Mouse (Mus musculus): ENCODE results near the gene Akap13.

GRCm38 (mm10) chr7:75664455-75664854 is 209.1 kb downstream of the Akap13 start:
- no peak for TF ChIP-seq ZNF384 (IDR thresholded peaks at IDR 0.05; ENCODE audit: low read depth, low read length)
- TF ChIP-seq CHD2 (IDR thresholded peaks at IDR 0.05; ENCODE audit: low read depth, low read length) = no peak
- TF ChIP-seq ZC3H11A (IDR thresholded peaks at IDR 0.05; ENCODE audit: borderline replicate concordance, low read depth, low read length) = no peak
- no peak for TF ChIP-seq HCFC1 (IDR thresholded peaks at IDR 0.05; ENCODE audit: borderline replicate concordance, insufficient read depth, low read length)
